Mouse (Mus musculus) neutrophil, adult 5-6 weeks (primary cell): ENCODE measurements around the gene Ppp1r16b. TPM values are rescaled to one million over a fixed set of nuclear protein-coding genes. Genes with fewer than 3 reads are reported as not detected.
"Not testable (repeated sequence)": the region's sequence is repeated elsewhere in the genome, so short reads cannot be mapped to it uniquely, and the experiment has no call there.

Experiments
- ATAC-seq: fragments of 151-379, 151-347 bp; 2 replicates; pipeline ENCODE4 v1.8.0; 2017; ENCODE audit warnings: mild to moderate bottlenecking, moderate TSS enrichment; ENCODE audit not compliant: insufficient number of reproducible peaks, poor library complexity, low FRiP score, severe bottlenecking; ENCODE audit errors: extremely low read depth
- total RNA-seq: library from RNA; stranded (forward); fragments of 200-1000 nt; gene quantifications from 2 replicates; pipeline ENCODE4 v1.2.3, GENCODE M21; 2017

Gene Ppp1r16b
- total RNA-seq, 1 experiment from 2014 or later, result 52.0 TPM

DNA sequence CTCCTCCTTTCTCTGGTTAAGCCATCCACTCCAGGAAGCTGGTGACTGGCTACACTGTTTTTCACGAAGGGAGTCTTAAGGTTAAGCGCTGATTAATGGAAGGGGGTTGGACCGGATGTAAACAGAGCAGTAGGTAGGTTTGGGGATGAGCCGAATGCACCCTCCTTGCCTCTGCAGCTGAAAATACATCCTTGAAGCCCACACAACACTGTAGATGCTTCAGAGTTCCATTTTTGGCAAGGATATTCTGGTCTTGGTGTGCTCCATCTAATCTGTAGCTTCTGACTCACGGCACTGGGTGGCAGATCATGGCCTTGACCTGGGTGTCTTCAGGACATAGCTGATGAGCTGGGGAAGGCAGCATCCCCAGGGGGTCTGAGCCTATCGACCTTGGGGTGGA is 49.6 kb downstream of the Ppp1r16b start:
- ATAC-seq, result no peak

DNA sequence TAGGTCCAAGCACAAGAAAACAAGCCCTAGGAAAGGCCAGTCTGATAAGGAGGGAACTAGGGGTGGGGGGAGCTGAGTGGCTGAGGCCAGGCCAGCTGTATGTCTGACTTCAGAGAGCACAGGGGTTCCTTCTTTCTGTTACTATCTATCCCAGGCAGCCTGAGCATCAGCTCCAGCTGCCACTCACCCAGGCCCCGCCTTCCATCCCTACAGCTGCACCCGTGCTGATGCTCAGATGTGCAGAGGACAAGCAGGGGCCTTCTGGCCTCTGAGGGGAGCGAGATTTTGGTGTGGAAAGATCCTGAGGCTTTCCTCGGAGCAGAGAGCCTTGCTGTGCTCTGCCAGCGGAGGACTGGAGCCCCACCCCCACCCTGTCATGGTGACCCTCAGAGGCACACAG is 50.9 kb downstream of the Ppp1r16b start:
- ATAC-seq, result no peak

DNA sequence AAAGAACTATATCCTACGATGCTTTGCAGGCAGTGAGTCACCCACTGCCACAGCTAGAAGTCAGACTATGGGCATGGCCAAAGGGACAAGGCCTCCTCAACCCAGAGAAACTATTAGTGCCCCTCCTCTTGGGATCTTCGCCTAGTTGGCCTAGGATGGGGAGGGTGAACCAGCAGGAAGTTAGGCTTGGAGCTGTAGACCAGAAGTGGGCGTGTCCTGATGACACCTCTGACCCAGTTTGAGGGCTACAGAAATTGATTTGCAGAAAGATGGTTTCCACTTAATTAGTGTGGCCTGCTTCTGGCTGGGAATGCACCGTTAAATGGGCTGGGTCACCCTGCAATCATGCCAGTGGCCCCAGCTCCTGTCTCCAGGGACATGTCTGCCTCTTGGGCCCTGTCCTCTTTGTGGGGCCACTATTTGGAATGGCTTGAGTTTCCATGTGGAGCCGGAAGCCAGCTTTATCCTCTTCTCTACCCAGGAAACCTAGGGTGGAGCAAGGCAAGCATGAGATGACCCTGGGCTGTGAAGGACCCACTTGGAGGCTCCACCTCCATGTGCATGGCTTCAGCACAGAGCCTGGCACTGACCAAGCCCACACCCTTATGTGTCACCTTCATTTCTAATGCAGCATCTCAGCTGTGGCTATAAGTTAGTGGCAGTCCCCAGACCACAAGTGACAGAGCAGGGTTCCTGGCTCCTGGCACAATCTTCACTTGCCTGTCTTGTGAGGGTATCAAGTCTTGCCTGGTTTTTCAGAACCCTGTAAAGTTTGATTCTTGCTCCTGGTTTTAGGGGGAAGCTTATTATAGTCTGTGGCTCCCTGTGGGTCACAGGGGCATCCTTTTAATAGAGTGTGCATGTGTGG is 52.6 kb downstream of the Ppp1r16b start:
- ATAC-seq, result no peak

DNA sequence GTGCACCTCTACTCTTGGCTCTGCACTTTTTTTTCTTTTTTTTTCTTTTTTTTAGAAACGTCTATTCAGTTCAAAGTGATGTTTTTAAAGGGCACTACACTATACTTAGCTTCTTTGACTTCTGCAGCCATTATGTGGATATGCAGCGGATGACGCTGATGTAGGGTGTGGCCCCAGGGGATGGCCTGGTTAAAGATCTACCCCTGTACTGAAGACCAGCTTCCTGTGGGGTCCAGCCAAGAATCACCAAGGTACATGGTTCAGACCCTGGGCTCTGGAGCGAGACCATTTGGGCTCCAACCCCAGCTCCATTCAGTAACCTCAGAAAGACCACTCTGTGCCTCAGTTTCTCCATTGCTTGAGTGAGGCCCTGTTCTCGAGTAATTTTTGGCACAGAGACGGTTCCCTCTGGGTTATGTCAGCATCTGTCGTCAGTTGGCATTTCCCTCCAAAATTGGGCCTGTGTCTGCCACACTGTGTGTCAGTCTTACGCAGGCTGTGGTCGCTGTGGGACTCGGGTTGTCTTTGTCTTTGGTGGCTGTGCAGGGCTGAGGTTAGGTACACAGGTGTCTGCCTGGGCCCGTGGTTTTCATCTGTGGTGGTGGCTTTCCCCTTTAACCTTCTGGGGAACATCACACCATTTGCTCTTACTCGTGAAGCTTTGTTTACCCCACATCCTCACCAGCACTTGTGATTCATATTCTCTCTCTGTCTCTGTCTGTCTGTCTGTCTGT is 53.8 kb downstream of the Ppp1r16b start:
- peak; percentile 71 for ATAC-seq

DNA sequence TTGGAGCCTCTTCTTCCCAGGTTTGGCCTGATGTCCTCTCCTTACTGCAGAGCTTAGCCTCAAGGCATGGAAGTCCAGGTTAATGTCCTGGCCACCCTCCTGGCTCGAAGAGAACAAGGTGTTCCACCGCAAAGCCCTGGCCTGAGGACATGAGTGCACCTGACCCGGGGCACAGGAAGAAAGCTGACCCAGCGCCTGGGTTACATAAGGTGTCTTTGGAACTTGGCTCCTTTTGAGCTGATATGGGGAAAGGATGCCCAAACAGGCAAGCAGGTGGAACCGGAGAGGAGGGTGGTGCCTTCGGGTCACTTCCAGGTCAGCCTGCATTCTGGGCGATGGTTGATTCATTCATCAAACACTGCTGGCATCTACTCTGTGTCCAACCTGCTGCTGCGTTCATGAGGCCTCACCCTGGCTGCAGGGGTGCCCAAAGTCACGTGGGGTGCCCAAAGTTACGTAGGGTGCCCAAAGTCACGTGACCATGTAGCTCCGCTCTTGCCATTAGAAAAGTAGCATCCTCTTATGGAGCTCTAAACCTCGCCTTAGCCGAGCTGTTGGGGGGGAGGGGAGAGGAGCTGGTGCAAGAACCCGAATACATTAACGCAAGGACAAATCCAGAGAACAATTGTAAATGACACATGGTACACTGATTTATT is 55.6 kb downstream of the Ppp1r16b start:
- ATAC-seq, result no peak

DNA sequence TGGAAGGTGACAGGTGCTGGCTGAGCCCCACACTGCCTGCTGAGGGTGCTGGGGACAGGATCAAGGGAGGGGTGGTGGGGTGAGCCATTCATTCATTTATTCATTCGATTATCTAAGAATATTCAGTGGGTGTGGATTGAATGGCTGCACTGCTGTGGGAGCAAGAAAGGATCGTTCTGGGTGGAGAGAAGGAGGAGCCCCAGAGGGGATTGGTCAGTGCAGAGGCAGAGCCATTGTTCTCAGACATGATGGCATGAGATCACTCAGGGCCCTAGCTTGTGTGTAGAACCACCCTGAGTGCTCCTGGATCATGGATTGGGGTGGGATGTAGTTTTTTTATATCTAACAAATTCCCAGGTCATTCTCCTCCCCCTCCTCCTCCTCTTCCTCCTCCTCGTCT is 56.3 kb downstream of the Ppp1r16b start:
- no peak for ATAC-seq

DNA sequence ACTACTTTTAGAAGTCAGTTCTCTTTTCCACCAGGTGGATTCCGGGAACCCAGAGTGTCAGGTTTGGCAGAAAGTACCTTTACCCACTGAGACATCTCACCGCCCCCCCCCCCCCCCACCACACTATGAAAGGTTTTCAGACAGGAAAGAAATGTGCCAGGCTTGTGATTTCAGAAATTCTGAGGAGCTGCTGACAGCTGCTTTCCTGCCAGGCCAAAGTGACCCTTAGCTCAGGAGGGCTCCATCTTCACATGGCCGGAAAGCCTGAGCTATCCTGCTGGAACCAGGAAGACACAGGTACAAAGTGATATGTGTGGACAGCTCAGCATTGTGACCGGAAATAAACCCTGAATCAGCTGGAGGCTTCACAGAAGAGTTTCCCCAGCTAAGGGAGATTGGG is 56.9 kb downstream of the Ppp1r16b start:
- no peak for ATAC-seq

DNA sequence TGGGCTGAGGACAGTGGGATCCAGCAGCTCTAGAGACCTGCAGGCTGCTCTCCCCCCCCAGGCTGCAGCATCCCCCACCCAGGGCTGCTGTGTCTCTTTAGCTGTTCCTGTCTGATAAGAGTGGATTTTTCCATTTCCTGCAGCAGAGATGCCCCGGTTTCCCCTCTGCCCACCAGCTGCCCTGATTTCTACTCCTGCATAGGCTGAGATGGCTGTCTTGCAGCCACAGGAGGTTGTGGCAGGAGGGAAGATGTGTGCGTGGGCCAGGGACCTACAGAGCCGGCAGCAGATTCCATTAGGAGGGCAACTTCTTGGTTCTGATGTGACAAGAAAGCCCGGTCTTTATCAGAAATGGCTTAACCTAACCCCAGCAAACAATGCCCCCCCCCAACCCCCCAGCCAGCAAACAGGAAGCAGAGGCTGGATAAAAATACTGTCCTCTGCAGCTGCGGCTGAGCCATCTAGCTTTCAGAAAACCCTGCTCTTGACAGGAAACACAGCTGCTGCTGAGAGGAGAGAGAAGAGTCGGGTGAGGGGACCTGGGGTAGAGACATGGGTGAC is 57.9 kb downstream of the Ppp1r16b start:
- peak; percentile 51 for ATAC-seq

DNA sequence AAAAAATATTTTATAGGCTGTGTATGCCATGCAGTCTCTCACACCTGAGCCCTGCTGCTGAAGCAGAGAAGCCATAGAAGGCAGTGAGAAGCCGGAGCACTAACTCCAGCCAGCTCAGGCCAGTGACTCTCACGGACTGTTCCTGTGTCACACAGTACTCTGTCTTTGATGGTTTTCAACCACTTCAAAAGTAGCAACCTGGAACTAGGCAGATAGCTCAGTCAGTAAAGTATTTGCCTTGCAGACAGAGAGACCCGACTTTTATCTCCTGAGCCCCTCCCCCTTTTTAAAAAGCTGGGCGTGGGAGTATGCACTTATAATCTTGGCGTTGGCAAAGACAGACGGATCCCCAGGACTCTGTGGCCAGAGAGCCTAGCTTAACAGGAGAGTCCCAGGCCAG is 58.6 kb downstream of the Ppp1r16b start:
- ATAC-seq, result no peak

DNA sequence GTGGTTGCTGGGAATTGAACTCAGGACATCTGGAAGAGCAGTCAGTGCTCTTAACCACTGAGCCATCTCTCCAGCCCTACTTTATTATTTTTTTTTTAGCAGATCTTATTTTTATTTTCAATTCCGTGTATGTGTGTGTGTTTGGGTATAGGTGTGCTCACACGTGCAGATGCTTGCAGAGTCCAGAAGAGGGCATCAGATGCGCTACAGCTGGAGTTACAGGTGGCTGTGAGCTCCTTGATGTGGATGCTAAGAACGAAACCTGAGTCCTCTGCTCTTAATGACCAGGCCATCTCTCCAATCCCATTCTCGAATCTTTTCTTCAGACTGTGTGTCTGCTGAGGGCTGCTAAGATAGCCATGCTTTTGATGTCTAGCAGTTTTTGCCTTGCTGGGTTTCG is 61.1 kb downstream of the Ppp1r16b start:
- no peak for ATAC-seq

DNA sequence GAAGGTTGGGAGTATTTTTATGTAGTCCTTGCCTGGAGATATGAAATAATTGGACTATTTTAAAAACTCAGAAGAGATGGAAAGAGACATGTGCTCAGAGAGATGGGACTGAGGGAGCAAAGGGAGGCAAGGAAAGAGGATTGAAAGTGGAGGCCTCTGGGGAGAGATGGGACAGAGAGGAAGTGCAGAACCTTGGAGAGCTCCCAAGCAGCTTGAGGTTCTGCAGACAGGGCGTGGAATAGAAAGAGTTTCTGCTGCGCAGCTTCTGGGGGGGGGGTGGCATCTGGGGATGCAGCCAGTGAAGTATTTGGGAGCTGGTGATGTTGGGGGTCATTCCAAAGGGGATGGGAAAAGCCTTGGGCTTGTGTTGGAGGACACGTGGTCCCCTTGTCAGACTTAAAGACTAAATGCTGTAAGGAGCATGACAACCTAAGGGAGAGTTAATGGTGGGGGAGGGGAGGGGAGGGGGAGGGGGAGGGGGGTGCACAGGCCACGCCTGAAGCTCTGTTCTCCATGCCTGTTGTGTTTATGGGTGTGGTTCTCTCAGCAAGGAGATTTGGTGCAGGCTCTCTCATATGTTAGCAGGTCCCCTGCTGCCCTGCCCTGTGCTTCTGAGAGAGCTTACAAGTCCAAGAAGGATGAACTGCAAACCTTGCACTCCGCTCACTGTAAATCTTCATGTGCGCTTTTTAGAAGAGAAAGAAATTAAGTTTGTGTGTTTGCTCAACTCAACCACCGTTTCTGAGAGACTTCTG is 63.0 kb downstream of the Ppp1r16b start:
- no peak for ATAC-seq

DNA sequence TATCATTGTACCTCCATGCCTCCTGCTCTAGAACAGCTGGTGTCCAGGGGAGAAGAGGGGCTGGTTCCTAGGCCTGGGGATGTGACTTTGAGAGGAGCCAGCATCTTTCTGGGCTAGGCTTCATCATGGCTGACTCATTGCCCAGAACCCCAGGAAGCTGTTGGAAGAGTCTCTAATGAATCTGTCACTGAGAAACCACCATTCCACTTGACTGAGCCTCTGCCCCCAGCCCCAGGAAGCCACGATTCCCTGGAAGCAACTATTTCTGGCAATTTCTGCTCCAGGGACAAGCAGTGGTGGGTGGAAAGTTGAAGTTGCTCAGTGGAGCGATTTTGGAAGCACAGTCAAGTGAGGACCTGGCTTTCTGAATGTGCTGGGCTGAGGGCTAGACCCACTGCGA is 65.7 kb downstream of the Ppp1r16b start:
- ATAC-seq, result no peak

DNA sequence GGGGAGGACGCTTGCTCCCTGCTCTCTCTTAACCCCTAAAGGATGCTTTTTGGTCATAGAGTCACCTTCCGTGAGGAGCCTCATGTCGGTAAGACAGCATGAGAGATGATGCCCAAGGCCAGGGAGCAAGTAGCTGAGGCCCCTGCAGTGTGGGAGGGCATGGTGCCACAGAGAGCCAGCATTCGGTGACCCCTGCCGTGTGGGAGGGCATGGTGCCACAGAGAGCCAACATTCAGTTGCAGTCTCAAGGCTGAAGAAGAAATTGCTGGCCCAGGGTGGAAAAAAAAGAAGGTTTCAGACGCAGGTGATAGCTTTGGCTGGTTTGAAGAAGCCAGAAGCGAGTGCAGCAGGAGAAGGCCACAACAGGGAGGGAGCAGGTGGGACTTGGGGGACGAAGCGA is 67.3 kb downstream of the Ppp1r16b start:
- no peak for ATAC-seq

DNA sequence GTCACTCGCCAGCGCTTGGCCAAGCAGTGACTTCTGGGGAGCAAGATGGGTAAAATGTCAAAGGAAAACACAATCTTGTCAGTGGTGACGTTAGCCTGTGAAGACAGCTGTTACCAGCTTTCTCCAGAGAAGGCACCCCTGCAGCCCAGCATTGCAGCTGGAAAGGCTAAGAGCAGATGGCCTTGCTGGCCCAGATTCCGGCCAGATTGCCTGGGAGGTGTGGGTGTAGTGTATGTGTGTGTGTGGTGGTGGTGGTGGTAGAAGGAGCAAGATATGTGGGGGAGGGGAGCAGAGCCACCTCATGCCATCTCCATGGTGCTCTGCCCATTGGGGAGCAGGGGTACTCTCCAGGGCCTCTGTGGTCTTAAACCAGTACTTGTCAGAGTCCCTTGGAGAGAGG is 67.9 kb downstream of the Ppp1r16b start:
- ATAC-seq, result no peak

DNA sequence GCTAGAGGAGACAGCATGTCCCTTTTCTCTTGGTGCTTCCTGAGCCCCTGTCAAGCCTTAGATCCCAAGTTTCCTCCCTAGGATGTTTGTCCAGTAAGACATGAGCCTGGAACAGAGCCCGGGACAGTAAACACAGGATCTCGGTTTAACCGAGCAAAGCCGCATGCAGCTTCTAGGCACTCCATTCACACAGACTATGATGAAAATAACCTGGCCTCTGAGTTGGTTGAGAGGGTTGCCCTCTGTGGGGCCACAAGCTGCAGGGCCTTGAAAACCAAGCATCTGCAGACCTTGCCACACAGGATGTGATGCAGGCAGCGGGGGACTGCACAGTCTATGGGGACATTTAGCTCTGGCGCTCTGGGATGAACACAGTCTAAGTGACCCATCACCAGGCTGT is 68.7 kb downstream of the Ppp1r16b start:
- ATAC-seq, result peak; percentile 58

DNA sequence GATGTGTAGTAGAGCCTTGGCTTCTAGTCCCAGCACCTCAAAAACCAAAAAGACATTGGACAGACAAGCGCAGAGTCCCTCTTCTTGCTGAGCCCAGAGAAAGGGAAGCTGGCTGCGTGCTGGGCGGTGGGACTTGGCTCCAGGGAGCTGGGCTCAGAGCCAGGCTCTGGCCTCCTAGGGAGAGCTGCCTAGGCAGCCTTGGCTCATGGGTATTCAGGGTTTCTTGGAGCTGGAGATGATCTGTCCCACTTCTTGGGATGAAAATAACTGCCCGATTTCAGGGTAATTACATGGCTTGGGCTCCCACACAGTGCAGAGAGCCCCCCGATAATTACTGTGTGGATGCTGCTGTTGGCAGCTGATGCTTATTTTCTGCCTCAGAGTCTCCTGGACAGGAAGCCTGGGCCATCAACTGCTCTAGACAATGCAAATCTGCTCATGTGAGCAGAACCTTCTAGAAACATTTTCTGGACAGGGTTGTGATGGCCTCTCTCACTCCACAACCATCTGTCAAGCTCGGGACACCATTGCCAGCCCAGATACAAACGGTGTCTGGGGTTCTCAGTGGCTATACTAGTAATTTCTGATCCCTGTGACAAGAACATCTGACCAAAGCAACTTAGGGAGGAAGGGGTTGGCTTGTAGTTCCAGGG is 69.4 kb downstream of the Ppp1r16b start:
- ATAC-seq, result no peak

DNA sequence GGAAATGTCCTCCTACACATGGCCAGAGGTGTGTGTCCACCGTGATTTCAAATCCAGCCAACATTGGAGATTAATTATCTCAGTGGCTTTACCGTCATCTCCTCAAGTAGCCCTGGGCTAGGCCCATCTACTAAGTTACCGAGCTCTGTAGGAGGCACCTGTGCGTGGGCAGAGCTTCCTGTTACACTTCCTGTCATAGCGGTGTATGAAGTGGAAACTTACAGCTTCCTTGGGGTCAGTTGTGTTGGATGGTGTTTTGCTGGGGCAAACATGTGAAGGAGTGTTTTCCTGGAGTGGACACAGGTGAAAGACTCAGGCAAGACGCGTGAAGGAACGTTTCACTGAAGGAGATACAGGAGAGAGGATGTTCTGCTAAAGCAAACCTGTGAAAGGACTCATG is 70.1 kb downstream of the Ppp1r16b start:
- peak; percentile 66; the same call in 1 of the 2 replicates for ATAC-seq

DNA sequence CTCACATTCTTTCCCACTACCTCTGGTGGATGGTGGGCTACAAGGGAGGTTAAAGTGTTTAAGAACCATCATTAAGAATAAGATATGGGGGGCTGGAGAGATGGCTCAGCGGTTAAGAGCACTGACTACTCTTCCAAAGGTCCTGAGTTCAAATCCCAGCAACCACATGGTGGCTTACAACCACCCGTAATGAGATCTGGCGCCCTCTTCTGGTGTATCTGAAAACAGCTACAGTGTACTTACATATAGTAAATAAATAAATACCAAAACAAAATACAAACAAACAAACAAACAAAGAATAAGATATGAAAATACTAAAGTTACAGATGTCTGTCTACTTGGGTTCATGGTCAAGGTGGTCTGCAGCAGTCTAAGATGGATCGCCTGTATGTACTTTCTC is 71.0 kb downstream of the Ppp1r16b start:
- ATAC-seq, result not testable (repeated sequence)
